Mouse (Mus musculus): ENCODE measurements around the gene Zswim8. TPM values are rescaled to one million over a fixed set of nuclear protein-coding genes. Genes with fewer than 3 reads are reported as not detected.
A peak's percentile ranks its signal among the peaks of the same experiment; 100 is the strongest.

Zswim8 gene
- polyA plus RNA-seq, 1 experiment from 2014 or later = 30.3 TPM

DNA sequence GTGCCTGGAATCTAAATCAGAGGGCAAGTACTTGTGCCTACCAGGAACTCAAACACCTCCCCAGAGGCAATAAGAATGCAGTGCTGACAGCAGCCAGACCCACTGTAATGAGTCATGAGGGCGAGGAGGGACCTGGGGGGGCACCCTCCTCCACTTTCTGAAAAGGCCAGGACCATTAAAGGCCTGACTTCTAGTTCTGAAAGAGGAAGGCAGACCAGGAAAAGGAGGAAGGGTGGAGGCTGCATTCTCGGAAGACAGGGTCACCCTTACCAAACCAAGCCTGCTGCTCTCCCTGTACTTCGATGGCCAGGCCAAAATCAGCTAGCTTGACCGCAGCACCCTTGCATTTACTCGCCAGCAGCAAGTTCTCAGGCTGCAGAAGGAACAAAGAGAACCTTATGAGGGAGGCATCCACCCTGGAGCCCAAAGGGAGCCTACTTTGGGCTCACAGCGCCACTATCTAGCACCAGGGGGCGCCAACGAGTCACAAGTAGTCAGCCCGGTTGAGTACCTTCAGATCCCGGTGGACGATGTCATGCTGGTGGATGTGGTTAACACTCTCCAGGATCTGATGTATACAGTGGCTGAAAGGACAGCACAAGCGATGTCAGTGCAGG lies 58.4 kb downstream of the Zswim8 start:
- Histone ChIP-seq H3K27me3 (replicated peaks; ENCODE audit: control insufficient read depth, insufficient read depth, low read length) (no peaks in the 10 kb centered on the region), H3K36me3 (ENCODE audit: control insufficient read depth, insufficient read depth, low read length) (peaks cover 73% of the 10 kb centered on the region), H3K9ac (ENCODE audit: low read length) (no peak overlapping the region), H3K4me2 (ENCODE audit: low read length) (no peak overlapping the region), H3K4me1 (replicated peaks; ENCODE audit: control insufficient read depth, insufficient read depth, low read length) (no peaks in the 10 kb centered on the region), H3K9me3 (ENCODE audit: control insufficient read depth, low read length) (no peaks in the 10 kb centered on the region), H3K4me3 (ENCODE audit: low read depth, low read length) (no peak overlapping the region), H3K27ac (ENCODE audit: low read depth) (peak overlapping the region; percentile 34; the same call in 1 of the 2 replicates)
- DNase-seq (ENCODE audit: low spot score) (peak; percentile 97), ATAC-seq (replicated peaks; ENCODE audit: low FRiP score, low TSS enrichment, low read depth) (peak; percentile 75)
- 27% methylated on average over 12 of the region's 12 CpGs for WGBS

DNA sequence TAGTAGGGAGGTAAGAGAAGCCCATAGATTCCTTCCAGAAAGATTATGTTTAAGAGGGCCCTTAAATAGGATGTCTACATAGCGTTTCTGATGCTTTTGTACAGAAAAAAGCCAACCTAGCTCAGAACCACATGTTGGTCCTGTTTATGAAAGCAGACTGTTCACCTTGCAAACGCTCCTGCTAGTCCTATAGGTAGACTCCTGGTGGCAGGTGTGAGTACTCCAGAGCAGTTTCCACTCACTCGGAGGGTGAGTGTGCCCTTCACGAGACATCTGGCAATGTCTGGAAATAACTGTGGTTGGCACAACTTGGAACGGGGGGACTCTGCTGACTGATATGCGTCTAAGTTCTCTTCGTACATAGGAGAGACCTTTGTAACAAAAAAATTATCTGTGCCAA lies 60.6 kb downstream of the Zswim8 start:
- H3K36me3 ChIP-seq (ENCODE audit: control insufficient read depth, insufficient read depth, low read length) = peaks cover 52% of the 10 kb centered on the region
- no peaks in the 10 kb centered on the region for H3K9me3 ChIP-seq (ENCODE audit: control insufficient read depth, low read length)
- no peak overlapping the region for H3K4me2 ChIP-seq (ENCODE audit: low read length)
- H3K9ac ChIP-seq (ENCODE audit: low read length) = no peak overlapping the region
- peak overlapping the region; percentile 70 for H3K27ac ChIP-seq (ENCODE audit: low read depth)
- DNase-seq (ENCODE audit: low spot score) = no peak
- H3K27me3 ChIP-seq (replicated peaks; ENCODE audit: control insufficient read depth, insufficient read depth, low read length) = no peaks in the 10 kb centered on the region
- no peaks in the 10 kb centered on the region for H3K4me1 ChIP-seq (replicated peaks; ENCODE audit: control insufficient read depth, insufficient read depth, low read length)
- no peak for ATAC-seq (replicated peaks; ENCODE audit: low FRiP score, low TSS enrichment, low read depth)
- WGBS = 94% methylated on average over 7 of the region's 7 CpGs
- no peak overlapping the region for H3K4me3 ChIP-seq (ENCODE audit: low read depth, low read length)

DNA sequence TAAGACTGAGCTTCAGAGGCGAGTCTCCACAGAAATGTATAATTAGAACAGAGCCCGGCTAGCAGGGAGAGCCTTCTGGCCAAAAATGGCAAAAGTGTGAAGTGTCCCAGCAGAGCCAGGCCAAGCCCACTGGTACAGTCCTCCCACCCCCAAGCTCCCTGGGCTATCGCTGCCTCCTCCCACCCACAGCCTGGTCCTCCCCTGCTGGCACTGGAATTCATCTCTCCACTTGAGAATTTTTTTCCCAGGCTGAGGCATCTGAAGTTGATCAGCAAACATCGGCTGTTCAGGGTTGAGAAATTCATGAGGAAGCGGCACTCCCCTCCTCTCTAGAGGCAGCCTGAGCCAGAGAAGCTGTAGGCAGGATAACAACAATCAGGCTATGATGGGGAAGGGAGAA lies 61.2 kb downstream of the Zswim8 start:
- DNase-seq (ENCODE audit: low spot score) (no peak), ATAC-seq (replicated peaks; ENCODE audit: low FRiP score, low TSS enrichment, low read depth) (no peak)
- Histone ChIP-seq H3K9ac (ENCODE audit: low read length) (no peak overlapping the region), H3K9me3 (ENCODE audit: control insufficient read depth, low read length) (no peaks in the 10 kb centered on the region), H3K36me3 (ENCODE audit: control insufficient read depth, insufficient read depth, low read length) (peaks cover 46% of the 10 kb centered on the region), H3K27me3 (replicated peaks; ENCODE audit: control insufficient read depth, insufficient read depth, low read length) (no peaks in the 10 kb centered on the region), H3K27ac (ENCODE audit: low read depth) (peak overlapping the region; percentile 70), H3K4me3 (ENCODE audit: low read depth, low read length) (no peak overlapping the region), H3K4me1 (replicated peaks; ENCODE audit: control insufficient read depth, insufficient read depth, low read length) (no peaks in the 10 kb centered on the region), H3K4me2 (ENCODE audit: low read length) (no peak overlapping the region)
- WGBS = 57% methylated on average over 5 of the region's 5 CpGs

DNA sequence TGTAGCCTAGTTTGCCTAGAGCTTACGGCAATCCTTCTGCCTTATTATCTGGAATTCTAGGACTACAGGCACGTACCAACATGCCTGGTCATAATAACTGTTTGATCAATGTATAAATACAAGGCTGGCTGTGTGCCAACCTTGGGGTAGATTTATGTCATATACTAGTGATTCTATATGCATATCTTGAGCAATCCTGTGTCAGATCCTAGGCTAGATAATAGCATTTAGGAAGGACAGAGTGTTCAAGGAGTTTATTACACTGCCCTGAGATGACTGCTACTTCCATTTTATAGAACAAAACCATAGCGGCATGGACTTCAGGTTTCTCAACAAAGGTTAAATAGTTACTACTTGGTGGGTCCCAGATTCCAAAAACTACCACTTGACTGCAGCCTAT lies 64.6 kb downstream of the Zswim8 start:
- Histone ChIP-seq H3K27ac (ENCODE audit: low read depth) (no peak overlapping the region), H3K27me3 (replicated peaks; ENCODE audit: control insufficient read depth, insufficient read depth, low read length) (no peaks in the 10 kb centered on the region), H3K4me2 (ENCODE audit: low read length) (no peak overlapping the region), H3K4me1 (replicated peaks; ENCODE audit: control insufficient read depth, insufficient read depth, low read length) (no peaks in the 10 kb centered on the region; the same call in 1 of the 2 replicates), H3K36me3 (ENCODE audit: control insufficient read depth, insufficient read depth, low read length) (peaks cover 29% of the 10 kb centered on the region), H3K9ac (ENCODE audit: low read length) (no peak overlapping the region), H3K4me3 (ENCODE audit: low read depth, low read length) (no peak overlapping the region), H3K9me3 (ENCODE audit: control insufficient read depth, low read length) (no peaks in the 10 kb centered on the region)
- 68% methylated on average over 3 of the region's 3 CpGs for WGBS
- ATAC-seq (replicated peaks; ENCODE audit: low FRiP score, low TSS enrichment, low read depth) (no peak), DNase-seq (ENCODE audit: low spot score) (no peak)

DNA sequence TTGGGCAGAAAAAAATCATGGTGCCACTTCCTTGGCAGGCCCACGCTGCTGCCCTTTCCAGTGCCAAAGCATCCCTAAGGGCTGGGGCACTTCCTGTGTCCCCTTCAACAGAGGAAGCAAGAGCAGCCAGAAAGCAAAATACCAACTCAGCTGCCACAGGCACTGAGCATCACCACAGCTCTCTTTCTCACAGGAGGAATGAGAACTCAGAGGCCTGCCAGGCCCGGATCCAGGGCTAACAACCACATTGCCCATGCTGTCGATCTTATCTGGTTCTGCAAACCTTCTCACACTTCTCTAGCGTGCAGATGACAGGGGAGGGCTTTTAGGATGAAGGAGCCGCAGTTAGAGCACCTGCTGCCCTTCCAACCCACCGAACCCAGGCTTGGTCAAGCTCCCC lies 65.5 kb downstream of the Zswim8 start:
- H3K36me3 ChIP-seq (ENCODE audit: control insufficient read depth, insufficient read depth, low read length) = peaks cover 35% of the 10 kb centered on the region
- WGBS = 64% methylated on average over 6 of the region's 6 CpGs
- H3K9ac ChIP-seq (ENCODE audit: low read length) = no peak overlapping the region
- H3K4me2 ChIP-seq (ENCODE audit: low read length) = no peak overlapping the region
- no peaks in the 10 kb centered on the region for H3K27me3 ChIP-seq (replicated peaks; ENCODE audit: control insufficient read depth, insufficient read depth, low read length)
- no peak for ATAC-seq (replicated peaks; ENCODE audit: low FRiP score, low TSS enrichment, low read depth)
- no peak for DNase-seq (ENCODE audit: low spot score)
- no peaks in the 10 kb centered on the region; the same call in 1 of the 2 replicates for H3K4me1 ChIP-seq (replicated peaks; ENCODE audit: control insufficient read depth, insufficient read depth, low read length)
- no peak overlapping the region for H3K4me3 ChIP-seq (ENCODE audit: low read depth, low read length)
- no peaks in the 10 kb centered on the region for H3K9me3 ChIP-seq (ENCODE audit: control insufficient read depth, low read length)
- H3K27ac ChIP-seq (ENCODE audit: low read depth) = no peak overlapping the region

Small RNAs within 50 kb of the gene (microRNA-seq; reads per million reads assigned to microRNA genes)
- gene Mir6946 = 1.1 reads per million, percentile 9 among the genes with 10 or more reads in this experiment

Other genes starting within 250 kb of the Zswim8 start
- 41.4 and 46.2 TPM in 2 replicates for gene Anxa7, start 227.4 kb upstream of the Zswim8 start, polyA plus RNA-seq (2014; fragmentation: Nextera tagmentation; extraction: Ambion mirVana)
- 0.95 and 1.0 TPM in 2 replicates for gene Mss51, start 210.7 kb upstream of the Zswim8 start, polyA plus RNA-seq (2014; fragmentation: Nextera tagmentation; extraction: Ambion mirVana)
- gene Ppp3cb, start 161.0 kb upstream of the Zswim8 start, polyA plus RNA-seq (2014; fragmentation: Nextera tagmentation; extraction: Ambion mirVana) = 57.2 and 58.7 TPM in 2 replicates
- 8.2 and 8.9 TPM in 2 replicates for gene Usp54, start 66.5 kb upstream of the Zswim8 start, polyA plus RNA-seq (2014; fragmentation: Nextera tagmentation; extraction: Ambion mirVana)
- gene Myoz1, start 51.0 kb upstream of the Zswim8 start, polyA plus RNA-seq (2014; fragmentation: Nextera tagmentation; extraction: Ambion mirVana) = not detected in 2 replicates
- 0.18 and 0.19 TPM in 2 replicates for gene Synpo2l, start 39.2 kb upstream of the Zswim8 start, polyA plus RNA-seq (2014; fragmentation: Nextera tagmentation; extraction: Ambion mirVana)
- 87.4 and 92.4 TPM in 2 replicates for gene Sec24c, start 33.2 kb upstream of the Zswim8 start, polyA plus RNA-seq (2014; fragmentation: Nextera tagmentation; extraction: Ambion mirVana)
- gene Fut11, start 12.6 kb upstream of the Zswim8 start, polyA plus RNA-seq (2014; fragmentation: Nextera tagmentation; extraction: Ambion mirVana) = 19.6 and 20.0 TPM in 2 replicates
- 231 and 234 TPM in 2 replicates for gene Chchd1, start 4.5 kb upstream of the Zswim8 start, polyA plus RNA-seq (2014; fragmentation: Nextera tagmentation; extraction: Ambion mirVana)
- 29.2 and 29.6 TPM in 2 replicates for gene Ndst2, start 27.0 kb downstream of the Zswim8 start, polyA plus RNA-seq (2014; fragmentation: Nextera tagmentation; extraction: Ambion mirVana)
- gene Camk2g, start 86.5 kb downstream of the Zswim8 start, polyA plus RNA-seq (2014; fragmentation: Nextera tagmentation; extraction: Ambion mirVana) = 47.6 and 53.3 TPM in 2 replicates
- gene Plau, start 129.1 kb downstream of the Zswim8 start, polyA plus RNA-seq (2014; fragmentation: Nextera tagmentation; extraction: Ambion mirVana) = 1.1 and 1.3 TPM in 2 replicates
- 82.1 and 88.2 TPM in 2 replicates for gene Vcl, start 221.8 kb downstream of the Zswim8 start, polyA plus RNA-seq (2014; fragmentation: Nextera tagmentation; extraction: Ambion mirVana)

Data from intestine, embryonic 14.5 days (tissue).